Mouse (Mus musculus): ENCODE data around the gene Cyth4. TPM values are rescaled to one million over a fixed set of nuclear protein-coding genes. Genes with fewer than 3 reads are reported as not detected.

Gene Cyth4
- total RNA-seq, 2 experiments from 2014 or later, result 11.8 to 12.6 TPM

- DNase-seq (ENCODE audit: low spot score in 2 of 2), result peak in 1 of 2 experiments; percentile 74
- intact Hi-C loops (cut with DNase I), result no loop called here
Measured at GRCm38 (mm10) chr15:78670341-78670740, 73.5 kb downstream of the Cyth4 start.

Other genes with a start within 250 kb of the Cyth4 start
- not detected for gene Tex33, start 201.1 kb upstream of the Cyth4 start, total RNA-seq (2021)
- 10 to 100 TPM; 33.3 to 33.4 TPM for gene Tst, start 191.1 kb upstream of the Cyth4 start, total RNA-seq (2021)
- 10 to 100 TPM; 32.2 to 33.6 TPM for gene Mpst, start 190.6 kb upstream of the Cyth4 start, total RNA-seq (2021)
- 100 to 1,000 TPM; 317 to 361 TPM for gene Kctd17, start 168.5 kb upstream of the Cyth4 start, total RNA-seq (2021)
- 1 to 10 TPM in 1 of 2 experiments, not detected in 1; 1.4 TPM for gene Tmprss6, start 128.4 kb upstream of the Cyth4 start, total RNA-seq (2021)
- gene Il2rb, start 101.8 kb upstream of the Cyth4 start, total RNA-seq (2021), result under 1 TPM in 1 of 2 experiments, not detected in 1; 0.23 TPM
- 1 to 10 TPM; 3.2 to 3.3 TPM for gene C1qtnf6, start 65.6 kb upstream of the Cyth4 start, total RNA-seq (2021)
- 10 to 100 TPM; 19.8 to 22.0 TPM for gene Sstr3, start 52.4 kb upstream of the Cyth4 start, total RNA-seq (2021)
- 1 to 10 TPM; 1.9 to 2.9 TPM for gene Rac2, start 24.3 kb upstream of the Cyth4 start, total RNA-seq (2021)
- 100 to 1,000 TPM; 137 to 153 TPM for gene Elfn2, start 121.7 kb downstream of the Cyth4 start, total RNA-seq (2021)
- gene Mfng, start 176.4 kb downstream of the Cyth4 start, total RNA-seq (2021), result 1 to 10 TPM; 6.0 to 6.1 TPM
- 1 to 10 TPM; 3.9 to 4.2 TPM for gene Card10, start 206.0 kb downstream of the Cyth4 start, total RNA-seq (2021)
- gene Cdc42ep1, start 245.6 kb downstream of the Cyth4 start, total RNA-seq (2021), result 10 to 100 TPM; 11.9 to 13.2 TPM

Measured in left cerebral cortex, postnatal 25 days (tissue).